11 mouse cellular contexts compared by ENCODE assay signal in genomic region chr13:52892791-52893190, GRCm38 (mm10). TPM values are rescaled to one million over a fixed set of nuclear protein-coding genes. Genes with fewer than 3 reads are reported as not detected.
DNase-seq lines count a peak whose midpoint lies in the region; ATAC-seq and TF ChIP-seq lines count a peak whose summit lies in the region.
"Had no signal": no experiment of that assay in that cellular context is flagged by ENCODE, and none has a peak within 500 bp of the region (broad histone marks: within the 10 kb centered on the region; RNA-seq: fewer than 3 reads in every experiment).

No protein-coding gene starts in this region.

- no peaks in the 10 kb centered on the region for H3K27me3 ChIP-seq in hindbrain, embryonic 16.5 days (replicated peaks; ENCODE audit: control insufficient read depth, insufficient read depth, low read length)
- H3K27me3 ChIP-seq in hindbrain, postnatal 0 days (ENCODE audit: insufficient read depth, low read length) = no peaks in the 10 kb centered on the region
- H3K27me3 ChIP-seq: stomach, embryonic 15.5 days had no signal

- no peak overlapping the region for H3K4me3 ChIP-seq in hindbrain, embryonic 16.5 days (ENCODE audit: low read length)
- no peak overlapping the region for H3K4me3 ChIP-seq in hindbrain, postnatal 0 days (ENCODE audit: low read length)
- H3K4me3 ChIP-seq: stomach, embryonic 15.5 days had no signal

- no peak for ATAC-seq in hindbrain, embryonic 16.5 days
- no peak for ATAC-seq in hindbrain, postnatal 0 days
- ATAC-seq: forebrain, postnatal 0 days had no signal

- H3K36me3 ChIP-seq in hindbrain, embryonic 16.5 days (ENCODE audit: control insufficient read depth, insufficient read depth, low read length) = no peaks in the 10 kb centered on the region
- H3K36me3 ChIP-seq in hindbrain, postnatal 0 days (ENCODE audit: insufficient read depth, low read length) = no peaks in the 10 kb centered on the region; the same call in 1 of the 2 replicates
- H3K36me3 ChIP-seq: stomach, embryonic 15.5 days had no signal

- H3K27ac ChIP-seq in hindbrain, embryonic 16.5 days (ENCODE audit: low read depth, low read length) = no peak overlapping the region
- H3K27ac ChIP-seq in hindbrain, postnatal 0 days = no peak overlapping the region

- WGBS in hindbrain, embryonic 16.5 days = 95% methylated on average over 1 of the region's 1 CpGs
- 96% methylated on average over 1 of the region's 1 CpGs for WGBS in hindbrain, postnatal 0 days

- no peaks in the 10 kb centered on the region for H3K4me1 ChIP-seq in hindbrain, embryonic 16.5 days (ENCODE audit: control insufficient read depth, insufficient read depth, low read depth, low read length)
- no peaks in the 10 kb centered on the region for H3K4me1 ChIP-seq in hindbrain, postnatal 0 days (ENCODE audit: insufficient read depth, low read length)
- H3K4me1 ChIP-seq: stomach, embryonic 15.5 days had no signal

- H3K9ac ChIP-seq in hindbrain, embryonic 16.5 days (ENCODE audit: low read depth, low read length) = no peak overlapping the region
- no peak overlapping the region for H3K9ac ChIP-seq in hindbrain, postnatal 0 days (replicated peaks; ENCODE audit: low read length)
- H3K9ac ChIP-seq: forebrain, postnatal 0 days; lung, embryonic 14.5 days; stomach, embryonic 15.5 days had no signal

- no peaks in the 10 kb centered on the region for H3K9me3 ChIP-seq in hindbrain, embryonic 16.5 days (ENCODE audit: control insufficient read depth, low read length)
- no peaks in the 10 kb centered on the region for H3K9me3 ChIP-seq in hindbrain, postnatal 0 days (ENCODE audit: low read length)
- H3K9me3 ChIP-seq: stomach, embryonic 15.5 days had no signal

- intact Hi-C loops in heart, postnatal 14 days (cut with DNase I) = no loop called here
- intact Hi-C loops in heart, postnatal 25 days (cut with DNase I) = loop anchor here (10.0 kb wide), 1 partner anchor 178 kb away; no protein-coding TSS in a partner anchor

- no peak overlapping the region for H3K4me2 ChIP-seq in hindbrain, embryonic 16.5 days (ENCODE audit: low read length)
- no peak overlapping the region for H3K4me2 ChIP-seq in hindbrain, postnatal 0 days (ENCODE audit: low read depth, low read length)
- H3K4me2 ChIP-seq: lung, embryonic 14.5 days; stomach, embryonic 15.5 days had no signal

- TF ChIP-seq CTCF in hindbrain, postnatal 0 days (IDR thresholded peaks at IDR 0.05; ENCODE audit: low read depth) = no peak

- peak; percentile 16 to 42 for DNase-seq in heart, postnatal 14 days
- DNase-seq in heart, postnatal 25 days (ENCODE audit: low spot score) = no peak
- DNase-seq in adipocyte (ENCODE audit: low spot score) = peak; percentile 7
- DNase-seq in cerebellum, postnatal 25 days = peak; percentile 60 to 67
- DNase-seq in layer of hippocampus, postnatal 10 days (ENCODE audit: low spot score in 2 of 2) = peak; percentile 42 to 59
- no peak for DNase-seq in hindbrain, postnatal 0 days (ENCODE audit: low spot score)
- no peak for DNase-seq in thymus, adult 18-20 months
- DNase-seq: forebrain, postnatal 0 days; lung, embryonic 14.5 days had no signal

RNA-seq across cellular contexts. Expression of gene Auh, which starts 36.7 kb away (rescaled TPM):
- total RNA-seq in heart, postnatal 14 days (2021) = 10 to 100 TPM; 92.6 to 95.8 TPM
- total RNA-seq in heart, postnatal 25 days (2021) = 100 to 1,000 TPM; 114 to 131 TPM
- 10 to 100 TPM; 80.7 to 81.5 TPM for total RNA-seq in layer of hippocampus, postnatal 10 days (2021)
- polyA plus RNA-seq in hindbrain, embryonic 16.5 days (2015; fragmentation: Nextera tagmentation; extraction: Ambion mirVana) = 66.5 and 75.0 TPM in 2 replicates
- 39.3 and 41.5 TPM in 2 replicates for total RNA-seq in hindbrain, postnatal 0 days (2014; rRNA removed)
- 65.9 and 72.8 TPM in 2 replicates for polyA plus RNA-seq in hindbrain, postnatal 0 days (2015; fragmentation: Nextera tagmentation; extraction: Ambion mirVana)

Comparison
In these comparisons a context has a peak if more than half of its experiments do, and no peak if none do; other contexts are left out.
1. DNase-seq: peak in heart, postnatal 14 days (2 of 2), adipocyte (single experiment), cerebellum, postnatal 25 days (2 of 2) and layer of hippocampus, postnatal 10 days (2 of 2); none in heart, postnatal 25 days (single experiment), hindbrain, postnatal 0 days (single experiment) and thymus, adult 18-20 months (0 of 2).